Mouse (Mus musculus): ENCODE measurements at regions not wholly inside any gene's neighbourhood (a gene's known extent, or its start where the extent isn't known, plus 50 kb on each side); places are given as distances from the start of the nearest gene placed in this dataset.

GRCm38 (mm10) chr1:64341596-64341995 is 190.8 kb upstream of the Creb1 start:
- no peak overlapping the region for H3K4me3 ChIP-seq
- H3K9me3 ChIP-seq: no peaks in the 10 kb centered on the region
- 90% methylated on average over 6 of the region's 6 CpGs for WGBS
- H3K27ac ChIP-seq: no peak overlapping the region
- H3K36me3 ChIP-seq: no peaks in the 10 kb centered on the region
- no peaks in the 10 kb centered on the region for H3K4me1 ChIP-seq
- H3K9ac ChIP-seq: no peak overlapping the region
- no peaks in the 10 kb centered on the region for H3K27me3 ChIP-seq
- no peak for ATAC-seq (ENCODE audit: insufficient number of reproducible peaks, insufficient read depth, low FRiP score, low TSS enrichment, low read depth)
- no peak overlapping the region for H3K4me2 ChIP-seq

DNA sequence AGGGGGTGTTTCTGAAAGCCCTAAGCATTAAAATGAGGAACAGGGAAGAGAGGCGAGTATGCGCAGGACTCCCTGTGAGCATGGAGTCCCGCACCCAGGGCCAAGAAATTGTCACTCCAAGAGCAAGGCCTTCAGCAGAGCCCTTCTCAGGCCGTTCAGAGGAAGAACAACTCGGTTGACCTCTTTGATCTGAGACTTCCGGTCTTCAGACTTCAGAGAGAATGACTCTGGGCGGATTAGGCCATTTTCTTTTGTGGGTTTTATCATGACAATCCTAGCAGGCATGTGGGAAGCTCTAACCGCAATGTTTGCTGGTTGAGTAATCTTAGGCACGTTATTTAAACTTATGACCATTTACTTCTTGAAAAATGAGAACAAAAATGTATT is 193.9 kb upstream of the Creb1 start:
- no peaks in the 10 kb centered on the region for H3K27me3 ChIP-seq
- no peaks in the 10 kb centered on the region for H3K36me3 ChIP-seq
- no peak overlapping the region for H3K4me3 ChIP-seq
- ATAC-seq (ENCODE audit: insufficient number of reproducible peaks, insufficient read depth, low FRiP score, low TSS enrichment, low read depth): no peak
- no peak overlapping the region for H3K9ac ChIP-seq
- no peak overlapping the region for H3K27ac ChIP-seq
- H3K4me2 ChIP-seq: 0 out of 2 replicates have a peak overlapping the region, but pooled peaks have one; percentile 10
- no peaks in the 10 kb centered on the region for H3K4me1 ChIP-seq
- WGBS: 40% methylated on average over 9 of the region's 9 CpGs
- H3K9me3 ChIP-seq: no peaks in the 10 kb centered on the region

- no peaks in the 10 kb centered on the region for H3K36me3 ChIP-seq
- no peak overlapping the region for H3K9ac ChIP-seq
- H3K4me3 ChIP-seq: no peak overlapping the region
- 0 out of 2 replicates have a peak overlapping the region, but pooled peaks have one; percentile 10 for H3K4me2 ChIP-seq
- H3K4me1 ChIP-seq: no peaks in the 10 kb centered on the region
- no peak overlapping the region for H3K27ac ChIP-seq
- ATAC-seq (ENCODE audit: insufficient number of reproducible peaks, insufficient read depth, low FRiP score, low TSS enrichment, low read depth): no peak
- 56% methylated on average over 25 of the region's 25 CpGs for WGBS
- H3K9me3 ChIP-seq: no peaks in the 10 kb centered on the region
- no peaks in the 10 kb centered on the region for H3K27me3 ChIP-seq
These were observed 194.5 kb upstream of the Creb1 start for GRCm38 (mm10) chr1:64337619-64338574.

DNA sequence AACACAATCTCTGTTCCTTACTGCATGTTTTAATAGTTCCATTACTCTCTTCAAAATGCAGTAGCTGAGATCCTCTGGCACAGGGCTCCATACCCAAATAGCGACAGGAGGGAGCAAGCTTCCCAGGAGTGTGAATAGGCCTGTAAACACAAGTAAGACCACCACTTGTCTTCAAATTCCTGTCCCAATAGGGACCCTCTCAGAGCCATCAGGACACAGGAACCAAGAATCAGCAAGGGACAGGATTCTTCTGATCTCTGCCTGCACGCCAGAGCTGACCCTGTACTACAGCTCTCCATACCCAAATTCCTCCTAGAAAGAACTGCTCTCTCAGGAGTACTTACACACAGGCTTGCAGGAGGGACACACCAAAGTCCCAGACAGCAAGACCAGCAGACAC is 200.9 kb upstream of the Creb1 start:
- no peak for ATAC-seq (ENCODE audit: insufficient number of reproducible peaks, insufficient read depth, low FRiP score, low TSS enrichment, low read depth)
- Histone ChIP-seq H3K4me1 (no peaks in the 10 kb centered on the region), H3K9ac (no peak overlapping the region), H3K4me3 (no peak overlapping the region), H3K36me3 (no peaks in the 10 kb centered on the region), H3K27me3 (no peaks in the 10 kb centered on the region), H3K4me2 (no peak overlapping the region), H3K9me3 (no peaks in the 10 kb centered on the region), H3K27ac (no peak overlapping the region)
- WGBS: 83% methylated on average over 2 of the region's 2 CpGs

- Histone ChIP-seq H3K36me3 (no peaks in the 10 kb centered on the region), H3K27me3 (no peaks in the 10 kb centered on the region), H3K4me1 (no peaks in the 10 kb centered on the region), H3K4me2 (no peak overlapping the region), H3K9me3 (no peaks in the 10 kb centered on the region), H3K27ac (no peak overlapping the region), H3K9ac (no peak overlapping the region), H3K4me3 (no peak overlapping the region)
- 63% methylated on average over 2 of the region's 2 CpGs for WGBS
- no peak for ATAC-seq (ENCODE audit: insufficient number of reproducible peaks, insufficient read depth, low FRiP score, low TSS enrichment, low read depth)
These were observed 201.7 kb upstream of the Creb1 start for GRCm38 (mm10) chr1:64330721-64331120.

DNA sequence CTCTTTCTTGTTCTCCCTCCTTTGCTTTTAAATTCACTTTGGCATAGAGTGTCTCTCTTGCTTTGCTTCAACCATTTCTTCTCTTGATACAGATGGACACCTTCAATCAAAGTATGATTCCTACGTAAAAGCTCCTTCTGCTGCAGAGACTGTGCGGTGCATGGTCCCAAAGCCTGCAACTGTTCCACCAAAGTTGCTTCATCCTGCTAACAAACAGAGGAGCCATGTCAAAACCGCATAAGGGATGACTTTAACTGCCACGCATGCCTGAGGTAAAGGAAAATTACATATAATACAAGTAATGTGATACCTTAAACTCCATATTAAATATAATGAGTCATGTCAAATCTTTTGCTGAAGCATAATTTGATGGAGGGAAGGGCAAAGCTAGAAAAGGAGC is 200.1 kb upstream of the Klf7 start:
- Histone ChIP-seq H3K4me1 (peaks cover 13% of the 10 kb centered on the region), H3K9ac (no peak overlapping the region), H3K27me3 (no peaks in the 10 kb centered on the region), H3K27ac (no peak overlapping the region), H3K4me3 (no peak overlapping the region), H3K4me2 (no peak overlapping the region), H3K36me3 (no peaks in the 10 kb centered on the region), H3K9me3 (no peaks in the 10 kb centered on the region)
- no peak for ATAC-seq (ENCODE audit: insufficient number of reproducible peaks, insufficient read depth, low FRiP score, low TSS enrichment, low read depth)
- WGBS: 46% methylated on average over 4 of the region's 4 CpGs

DNA sequence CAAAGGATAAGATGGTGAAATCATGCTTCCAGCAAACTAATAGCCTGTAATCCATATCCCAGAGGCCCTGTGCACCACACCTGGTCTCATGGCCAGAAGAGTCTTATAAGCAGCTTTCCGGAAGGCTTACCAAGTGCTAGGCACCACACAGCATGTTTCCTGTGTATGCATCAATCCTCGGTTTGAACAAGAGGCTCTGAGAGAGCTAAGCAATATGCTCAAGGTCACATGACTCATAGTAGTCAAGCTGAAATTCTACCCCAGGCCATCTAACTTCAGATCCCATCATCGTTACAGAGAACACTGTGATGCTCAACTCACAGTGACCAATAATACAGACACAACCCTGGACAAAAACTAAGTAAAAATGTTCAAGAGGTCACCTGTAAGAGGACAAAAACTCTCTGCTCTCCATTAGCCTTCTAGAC is 197.1 kb upstream of the Klf7 start:
- no peak overlapping the region for H3K4me2 ChIP-seq
- H3K9ac ChIP-seq: no peak overlapping the region
- H3K27me3 ChIP-seq: no peaks in the 10 kb centered on the region
- no peaks in the 10 kb centered on the region for H3K36me3 ChIP-seq
- no peak for ATAC-seq (ENCODE audit: insufficient number of reproducible peaks, insufficient read depth, low FRiP score, low TSS enrichment, low read depth)
- peaks cover 13% of the 10 kb centered on the region for H3K4me1 ChIP-seq
- no peak overlapping the region for H3K4me3 ChIP-seq
- WGBS: 66% methylated on average over 3 of the region's 3 CpGs
- no peak overlapping the region for H3K27ac ChIP-seq
- H3K9me3 ChIP-seq: no peaks in the 10 kb centered on the region

- no peak overlapping the region for H3K4me3 ChIP-seq
- WGBS: 80% methylated on average over 8 of the region's 8 CpGs
- no peak overlapping the region for H3K27ac ChIP-seq
- no peaks in the 10 kb centered on the region for H3K27me3 ChIP-seq
- H3K9me3 ChIP-seq: no peaks in the 10 kb centered on the region
- H3K36me3 ChIP-seq: no peaks in the 10 kb centered on the region
- no peak overlapping the region for H3K4me2 ChIP-seq
- H3K4me1 ChIP-seq: peaks cover 13% of the 10 kb centered on the region
- H3K9ac ChIP-seq: no peak overlapping the region
- ATAC-seq (ENCODE audit: insufficient number of reproducible peaks, insufficient read depth, low FRiP score, low TSS enrichment, low read depth): no peak
These were observed 196.5 kb upstream of the Klf7 start for GRCm38 (mm10) chr1:64318440-64319154.

DNA sequence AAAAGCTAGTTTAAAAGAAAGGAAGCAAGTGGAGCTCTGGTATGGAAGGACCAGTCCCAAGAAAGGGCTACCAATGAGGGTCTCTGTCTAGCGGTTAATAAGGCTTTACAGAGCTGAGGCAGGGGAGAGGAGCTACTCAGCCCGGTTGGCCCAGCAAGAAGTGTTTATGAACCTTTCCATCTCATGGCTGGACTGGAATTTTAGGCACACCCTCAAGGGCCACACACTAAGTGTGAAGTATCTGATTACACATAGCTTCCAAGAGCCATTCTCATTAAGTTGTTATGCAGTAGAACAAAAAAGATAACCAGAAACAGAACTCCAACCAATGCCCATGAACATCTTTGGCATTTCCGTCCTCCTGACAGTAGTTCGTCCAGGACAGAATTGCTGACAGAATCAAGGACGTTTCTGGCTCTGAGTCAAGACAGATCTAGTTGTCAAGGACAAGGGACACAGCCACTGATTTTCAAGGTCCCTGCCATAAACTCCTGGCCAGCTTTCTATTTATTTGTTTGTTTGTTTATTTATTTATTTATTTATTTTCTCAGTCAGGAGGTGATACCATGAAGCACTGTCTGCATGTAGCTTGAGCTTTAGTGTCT is 195.1 kb upstream of the Klf7 start:
- Histone ChIP-seq H3K27ac (no peak overlapping the region), H3K4me3 (no peak overlapping the region), H3K4me1 (0 out of 2 replicates have a peak, but pooled peaks cover 4% of the 10 kb centered on the region), H3K4me2 (no peak overlapping the region), H3K27me3 (no peaks in the 10 kb centered on the region), H3K9me3 (no peaks in the 10 kb centered on the region), H3K9ac (no peak overlapping the region), H3K36me3 (no peaks in the 10 kb centered on the region)
- WGBS: 58% methylated on average over 5 of the region's 5 CpGs
- ATAC-seq (ENCODE audit: insufficient number of reproducible peaks, insufficient read depth, low FRiP score, low TSS enrichment, low read depth): no peak

DNA sequence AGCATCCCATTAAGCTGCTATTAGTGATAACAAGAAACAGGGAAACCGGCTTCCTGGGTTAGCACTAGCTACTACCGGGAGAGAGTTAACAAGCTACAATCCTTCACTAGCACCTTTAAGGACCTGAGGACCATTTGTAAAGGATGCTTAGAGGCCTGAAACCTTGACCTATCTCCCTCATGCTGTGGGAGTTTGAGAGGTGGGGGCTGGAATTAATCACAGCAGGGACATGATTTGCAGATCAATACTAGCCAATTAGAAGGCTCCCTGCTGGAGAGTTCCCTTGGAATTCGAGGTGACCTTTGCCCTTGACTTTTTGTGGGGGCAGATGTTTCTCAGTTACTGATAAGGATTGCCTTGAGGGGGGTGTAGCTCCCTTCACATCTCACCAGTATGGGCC is 189.3 kb upstream of the Klf7 start:
- no peaks in the 10 kb centered on the region for H3K9me3 ChIP-seq
- WGBS: 27% methylated on average over 3 of the region's 3 CpGs
- H3K4me3 ChIP-seq: no peak overlapping the region
- ATAC-seq (ENCODE audit: insufficient number of reproducible peaks, insufficient read depth, low FRiP score, low TSS enrichment, low read depth): no peak
- H3K36me3 ChIP-seq: no peaks in the 10 kb centered on the region
- H3K4me1 ChIP-seq: peaks cover 7% of the 10 kb centered on the region; the same call in 1 of the 2 replicates
- no peak overlapping the region for H3K27ac ChIP-seq
- no peak overlapping the region for H3K4me2 ChIP-seq
- H3K27me3 ChIP-seq: no peaks in the 10 kb centered on the region
- no peak overlapping the region for H3K9ac ChIP-seq

DNA sequence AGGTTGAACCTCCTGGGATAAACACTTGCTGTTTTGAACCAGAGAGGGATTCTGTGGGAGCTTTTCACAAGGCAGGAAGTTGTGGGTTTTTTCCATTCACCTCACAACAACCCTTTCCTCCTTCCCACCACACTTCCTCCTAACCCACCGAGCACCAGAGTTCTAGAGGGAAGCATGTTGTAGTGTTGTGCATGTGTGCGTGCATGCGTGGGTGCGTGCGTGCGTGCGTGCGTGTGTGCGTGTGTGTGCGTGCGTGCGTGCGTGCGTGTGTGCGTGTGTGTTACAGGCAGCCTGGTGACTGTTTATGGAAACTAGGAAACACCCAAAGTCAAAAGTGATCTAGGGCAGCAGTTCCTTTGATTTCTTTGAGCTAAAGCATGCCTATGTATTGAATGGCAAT is 186.5 kb upstream of the Klf7 start:
- H3K27ac ChIP-seq: no peak overlapping the region
- no peaks in the 10 kb centered on the region for H3K27me3 ChIP-seq
- H3K4me1 ChIP-seq: peaks cover 7% of the 10 kb centered on the region; the same call in 1 of the 2 replicates
- no peaks in the 10 kb centered on the region for H3K9me3 ChIP-seq
- H3K4me2 ChIP-seq: no peak overlapping the region
- WGBS: 90% methylated on average over 15 of the region's 15 CpGs
- ATAC-seq (ENCODE audit: insufficient number of reproducible peaks, insufficient read depth, low FRiP score, low TSS enrichment, low read depth): no peak
- H3K9ac ChIP-seq: no peak overlapping the region
- H3K4me3 ChIP-seq: no peak overlapping the region
- no peaks in the 10 kb centered on the region for H3K36me3 ChIP-seq

Data from embryonic facial prominence, embryonic 13.5 days (tissue).